Mouse (Mus musculus) ES-E14 (cell line): ENCODE measurements around the gene Gpcpd1.

Source experiments
- CHD2 ChIP-seq: IDR thresholded peaks from 2 replicates; pipeline ENCODE4 v1.6.1; 2014; ENCODE audit warnings: mild to moderate bottlenecking, low read depth, low read length, inconsistent platforms
- HCFC1 ChIP-seq: IDR thresholded peaks from 2 replicates; pipeline ENCODE4 v1.6.1; 2012; ENCODE audit warnings: low read length, inconsistent platforms, borderline replicate concordance; ENCODE audit not compliant: insufficient read depth
- MAFK ChIP-seq: IDR thresholded peaks from 2 replicates; pipeline ENCODE4 v1.6.1; 2014; ENCODE audit warnings: mild to moderate bottlenecking, low read depth, low read length, inconsistent platforms; ENCODE audit not compliant: insufficient read depth
- ZC3H11A ChIP-seq: IDR thresholded peaks from 2 replicates; pipeline ENCODE4 v1.6.1; 2012; ENCODE audit warnings: low read depth, mild to moderate bottlenecking, inconsistent platforms, low read length, borderline replicate concordance
- ZNF384 ChIP-seq: IDR thresholded peaks from 2 replicates; pipeline ENCODE4 v1.6.1; 2012; ENCODE audit warnings: low read depth, low read length, inconsistent platforms

DNA sequence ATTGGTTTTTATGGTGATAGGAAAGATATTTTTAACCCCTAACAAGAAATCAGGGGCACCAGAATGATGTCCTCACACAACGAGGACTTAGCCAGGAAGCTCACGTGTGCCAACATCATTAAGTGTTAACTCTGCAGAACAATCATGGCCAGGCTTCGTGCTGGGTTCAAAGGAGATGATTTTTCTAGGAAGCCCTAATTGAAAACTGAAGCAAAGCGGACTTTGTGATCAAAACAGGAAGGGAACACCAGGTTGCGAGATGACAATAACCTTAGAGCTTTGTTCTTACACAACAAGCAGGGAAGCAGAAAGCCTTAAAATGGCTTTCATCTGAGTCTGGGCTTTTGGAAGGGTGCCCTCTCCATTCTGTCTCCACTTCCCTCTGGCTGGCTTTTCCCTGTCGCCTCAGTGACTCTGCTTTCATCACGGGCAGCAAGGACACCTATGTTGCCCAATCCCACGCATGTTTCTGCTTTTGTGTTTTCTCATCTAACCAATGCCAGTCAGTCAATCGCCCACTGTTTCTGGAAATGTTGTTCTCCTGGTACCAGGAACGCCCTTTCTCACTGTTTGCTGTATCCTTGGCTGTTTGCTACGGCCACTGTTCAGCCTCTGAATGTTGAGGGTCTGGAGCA lies 8.2 kb upstream of the Gpcpd1 start:
- TF ChIP-seq ZC3H11A (no peak), CHD2 (no peak), ZNF384 (no peak), MAFK (no peak), HCFC1 (no peak)
